Mouse (Mus musculus): ENCODE data around the gene Cdc42se2.

GRCm38 (mm10) chr11:54819489-54819888, 32.0 kb upstream of the Cdc42se2 start:
- TF ChIP-seq ZMIZ1 (IDR thresholded peaks at IDR 0.05; ENCODE audit: low read depth, low read length) (no peak), CTCF (conservative IDR thresholded peaks at IDR 0.05 in 1 of 2, IDR thresholded peaks at IDR 0.05 in 1 of 2; ENCODE audit: low read depth in 2 of 2, low read length in 2 of 2) (no peak), POLR2AphosphoS2 (IDR thresholded peaks at IDR 0.05; ENCODE audit: low read depth, low read length) (no peak), POLR2A (IDR thresholded peaks at IDR 0.05; ENCODE audit: low read depth, low read length) (no peak)
